Mouse (Mus musculus): ENCODE data around the gene Zfp597. TPM values are rescaled to one million over a fixed set of nuclear protein-coding genes. Genes with fewer than 3 reads are reported as not detected.

The Zfp597 gene
- polyA plus RNA-seq (2012; rRNA removed) = 1.4 and 2.3 TPM in 2 replicates

GRCm38 (mm10) chr16:3884201-3885064, at the start of gene Zfp597, which contains the start of gene Gm20695:
Gene Zfp597 (minus strand): TSS chr16:3884561.
Gene Gm20695 (plus strand): TSS chr16:3884648.
- under 1% methylated on average over 88 of the region's 88 CpGs for WGBS
- DNase-seq (ENCODE audit: low read depth, low spot score) = peak; percentile 77

GRCm38 (mm10) chr16:3934091-3934490, 49.7 kb upstream of the Zfp597 start:
- DNase-seq (ENCODE audit: low read depth, low spot score) = no peak
- 95% methylated on average over 1 of the region's 1 CpGs for WGBS

GRCm38 (mm10) chr16:3933536-3933935, 49.2 kb upstream of the Zfp597 start:
- no peak for DNase-seq (ENCODE audit: low read depth, low spot score)
- WGBS = 92% methylated on average over 6 of the region's 6 CpGs

GRCm38 (mm10) chr16:3929151-3929550, 44.8 kb upstream of the Zfp597 start:
- WGBS = 80% methylated on average over 7 of the region's 7 CpGs

GRCm38 (mm10) chr16:3928582-3928981, 44.2 kb upstream of the Zfp597 start:
- no peak for DNase-seq (ENCODE audit: low read depth, low spot score)
- 20% methylated on average over 1 of the region's 1 CpGs for WGBS

More at GRCm38 (mm10) chr16:3929151-3929550, 44.8 kb upstream of the Zfp597 start:
- DNase-seq (ENCODE audit: low read depth, low spot score) = no peak

GRCm38 (mm10) chr16:3923966-3924365, 39.6 kb upstream of the Zfp597 start:
- no peak for DNase-seq (ENCODE audit: low read depth, low spot score)
- 83% methylated on average over 4 of the region's 4 CpGs for WGBS

GRCm38 (mm10) chr16:3923515-3923914, 39.2 kb upstream of the Zfp597 start:
- no peak for DNase-seq (ENCODE audit: low read depth, low spot score)
- WGBS = 94% methylated on average over 3 of the region's 3 CpGs

GRCm38 (mm10) chr16:3920756-3921155, 36.4 kb upstream of the Zfp597 start:
- WGBS = 98% methylated on average over 2 of the region's 2 CpGs
- DNase-seq (ENCODE audit: low read depth, low spot score) = no peak

- WGBS = 1% methylated on average over 20 of the region's 20 CpGs
Observed at GRCm38 (mm10) chr16:3909118-3909517, 24.8 kb upstream of the Zfp597 start.

GRCm38 (mm10) chr16:3908537-3909111, 24.3 kb upstream of the Zfp597 start, which contains the start of the genes 1700037C18Rik and Cluap1:
Gene 1700037C18Rik (minus strand): TSS chr16:3908689.
Gene Cluap1 (plus strand): TSS chr16:3908801.
- peak; percentile 81 for DNase-seq (ENCODE audit: low read depth, low spot score)

More at GRCm38 (mm10) chr16:3909118-3909517, 24.8 kb upstream of the Zfp597 start:
- DNase-seq (ENCODE audit: low read depth, low spot score) = no peak

GRCm38 (mm10) chr16:3907471-3907870, 23.1 kb upstream of the Zfp597 start:
- no peak for DNase-seq (ENCODE audit: low read depth, low spot score)
- WGBS = 76% methylated on average over 2 of the region's 2 CpGs

More at GRCm38 (mm10) chr16:3908537-3909111, 24.3 kb upstream of the Zfp597 start, which contains the start of the genes 1700037C18Rik and Cluap1:
- under 1% methylated on average over 33 of the region's 33 CpGs for WGBS

- DNase-seq (ENCODE audit: low read depth, low spot score) = no peak
- 55% methylated on average over 1 of the region's 1 CpGs for WGBS
Observed at GRCm38 (mm10) chr16:3896553-3896952, 12.2 kb upstream of the Zfp597 start.

- DNase-seq (ENCODE audit: low read depth, low spot score) = no peak
- WGBS = 60% methylated on average over 6 of the region's 6 CpGs
Observed at GRCm38 (mm10) chr16:3896046-3896445, 11.7 kb upstream of the Zfp597 start.

- peak; percentile 75 for DNase-seq (ENCODE audit: low read depth, low spot score)
- WGBS = 42% methylated on average over 9 of the region's 9 CpGs
Observed at GRCm38 (mm10) chr16:3895173-3895792, 10.9 kb upstream of the Zfp597 start.

- WGBS = 36% methylated on average over 3 of the region's 3 CpGs
- DNase-seq (ENCODE audit: low read depth, low spot score) = no peak
Observed at GRCm38 (mm10) chr16:3893739-3894138, 9.4 kb upstream of the Zfp597 start.

- WGBS = 93% methylated on average over 14 of the region's 14 CpGs
- DNase-seq (ENCODE audit: low read depth, low spot score) = no peak
Observed at GRCm38 (mm10) chr16:3891621-3892295, 7.4 kb upstream of the Zfp597 start.

- no peak for DNase-seq (ENCODE audit: low read depth, low spot score)
- 0% methylated on average over 10 of the region's 10 CpGs for WGBS
Observed at GRCm38 (mm10) chr16:3885065-3885670, 807 bp upstream of the Zfp597 start.

- 92% methylated on average over 4 of the region's 4 CpGs for WGBS
- DNase-seq (ENCODE audit: low read depth, low spot score) = no peak
Observed at GRCm38 (mm10) chr16:3876346-3876745, 8.0 kb downstream of the Zfp597 start.
